Mouse (Mus musculus): ENCODE measurements at regions not wholly inside any gene's neighbourhood (a gene's known extent, or its start where the extent isn't known, plus 50 kb on each side); places are given as distances from the start of the nearest gene placed in this dataset.

- no peak for DNase-seq
Measured at GRCm38 (mm10) chr15:59138393-59139107, 249.5 kb downstream of the Gm49356 start.

- peak; percentile 37 for DNase-seq
Measured at GRCm38 (mm10) chr15:59141621-59142020, 252.5 kb downstream of the Gm49356 start.

- no peak for DNase-seq
Measured at GRCm38 (mm10) chr15:59142481-59142880, 253.4 kb downstream of the Gm49356 start.

- DNase-seq = no peak
Measured at GRCm38 (mm10) chr15:59143891-59144290, 254.8 kb downstream of the Gm49356 start.

GRCm38 (mm10) chr15:59145679-59146078 lies 256.6 kb downstream of the Gm49356 start:
- DNase-seq = no peak

GRCm38 (mm10) chr15:59146111-59146510 lies 257.0 kb downstream of the Gm49356 start:
- no peak for DNase-seq

GRCm38 (mm10) chr15:59146586-59147085 lies 257.5 kb downstream of the Gm49356 start:
- DNase-seq = no peak

GRCm38 (mm10) chr15:59148531-59148930 lies 259.4 kb downstream of the Gm49356 start:
- no peak for DNase-seq

- no peak for DNase-seq
Measured at GRCm38 (mm10) chr15:59151506-59151905, 262.4 kb downstream of the Gm49356 start.

- no peak for DNase-seq
Measured at GRCm38 (mm10) chr15:59152786-59153388, 263.8 kb downstream of the Gm49356 start.

GRCm38 (mm10) chr15:59153416-59154250 lies 264.5 kb downstream of the Gm49356 start:
- DNase-seq = no peak

GRCm38 (mm10) chr15:59154407-59155288 lies 265.6 kb downstream of the Gm49356 start:
- no peak for DNase-seq

GRCm38 (mm10) chr15:59155289-59155623 lies 266.2 kb downstream of the Gm49356 start:
- DNase-seq = no peak

- no peak for DNase-seq
Measured at GRCm38 (mm10) chr15:59156328-59156727, 267.2 kb downstream of the Gm49356 start.

GRCm38 (mm10) chr15:59158760-59159159 lies 269.7 kb downstream of the Gm49356 start:
- DNase-seq = no peak

GRCm38 (mm10) chr15:59160931-59161920 lies 272.1 kb downstream of the Gm49356 start:
- no peak for DNase-seq

GRCm38 (mm10) chr15:59167937-59168659 lies 279.0 kb downstream of the Gm49356 start:
- peak; percentile 46 for DNase-seq

- no peak for DNase-seq
Measured at GRCm38 (mm10) chr15:59168660-59169170, 279.6 kb downstream of the Gm49356 start.

GRCm38 (mm10) chr15:59169237-59169797 lies 280.2 kb downstream of the Gm49356 start:
- DNase-seq = no peak

GRCm38 (mm10) chr15:59169831-59170230 lies 280.7 kb downstream of the Gm49356 start:
- no peak for DNase-seq

Data from kidney, adult 9 months (tissue).